Mouse (Mus musculus): ENCODE measurements around the gene BC030867. TPM values are rescaled to one million over a fixed set of nuclear protein-coding genes. Genes with fewer than 3 reads are reported as not detected.
A peak's percentile ranks its signal among the peaks of the same experiment; 100 is the strongest.

BC030867 gene
- polyA plus RNA-seq, 1 experiment = 31.8 TPM

GRCm38 (mm10) chr11:102217396-102217795 lies 31.3 kb upstream of the BC030867 start:
- H3K4me3 ChIP-seq (ENCODE audit: control insufficient read depth, low read depth, low read length) = peak overlapping the region; percentile 49
- no peaks in the 10 kb centered on the region for H3K27me3 ChIP-seq (ENCODE audit: control insufficient read depth, insufficient read depth, low read length)
- H3K36me3 ChIP-seq (ENCODE audit: control insufficient read depth, insufficient read depth, low read length) = no peaks in the 10 kb centered on the region
- peaks cover 23% of the 10 kb centered on the region for H3K4me1 ChIP-seq (ENCODE audit: control insufficient read depth, insufficient read depth, low read length)
- TF ChIP-seq CTCF (IDR thresholded peaks at IDR 0.05; ENCODE audit: control insufficient read depth, insufficient read depth, insufficient replicate concordance, low read depth, low read length) (no peak), POLR2A (IDR thresholded peaks at IDR 0.05; ENCODE audit: control insufficient read depth, low read depth, low read length) (no peak)
- no peak overlapping the region for H3K27ac ChIP-seq (ENCODE audit: control insufficient read depth, insufficient read depth, low read depth, low read length)

DNA sequence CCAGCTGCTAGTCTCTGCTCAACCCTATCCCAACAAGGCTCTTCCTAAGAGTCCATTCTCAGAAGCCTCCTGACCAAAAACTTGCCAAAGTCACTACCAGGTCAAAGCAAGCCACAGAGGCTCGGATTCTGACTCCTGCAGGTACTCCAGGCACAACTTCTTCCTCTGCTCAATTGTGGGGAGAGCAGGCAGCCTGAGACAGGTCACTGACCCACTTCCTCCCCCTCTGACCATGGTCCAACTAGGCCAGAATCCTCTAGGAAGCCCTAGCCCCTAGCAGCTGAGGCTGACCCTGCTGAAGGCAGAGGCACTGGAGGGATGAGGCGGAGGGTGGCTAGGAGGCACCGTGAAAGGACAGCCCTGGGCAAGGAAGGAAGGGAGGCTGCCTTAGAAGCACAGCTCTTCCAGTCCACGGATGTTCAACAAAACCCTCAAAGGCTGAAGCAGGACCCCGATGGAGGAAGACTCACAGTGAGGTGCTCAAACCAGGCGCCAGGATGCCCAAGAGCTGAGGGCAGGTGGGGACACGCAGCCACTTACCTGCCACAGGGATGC lies 30.7 kb upstream of the BC030867 start:
- H3K27ac ChIP-seq (ENCODE audit: control insufficient read depth, insufficient read depth, low read depth, low read length) = no peak overlapping the region
- H3K27me3 ChIP-seq (ENCODE audit: control insufficient read depth, insufficient read depth, low read length) = no peaks in the 10 kb centered on the region
- H3K36me3 ChIP-seq (ENCODE audit: control insufficient read depth, insufficient read depth, low read length) = no peaks in the 10 kb centered on the region
- H3K4me1 ChIP-seq (ENCODE audit: control insufficient read depth, insufficient read depth, low read length) = peaks cover 23% of the 10 kb centered on the region
- H3K4me3 ChIP-seq (ENCODE audit: control insufficient read depth, low read depth, low read length) = peak overlapping the region; percentile 47
- TF ChIP-seq CTCF (IDR thresholded peaks at IDR 0.05; ENCODE audit: control insufficient read depth, insufficient read depth, insufficient replicate concordance, low read depth, low read length) = no peak
- TF ChIP-seq POLR2A (IDR thresholded peaks at IDR 0.05; ENCODE audit: control insufficient read depth, low read depth, low read length) = no peak

DNA sequence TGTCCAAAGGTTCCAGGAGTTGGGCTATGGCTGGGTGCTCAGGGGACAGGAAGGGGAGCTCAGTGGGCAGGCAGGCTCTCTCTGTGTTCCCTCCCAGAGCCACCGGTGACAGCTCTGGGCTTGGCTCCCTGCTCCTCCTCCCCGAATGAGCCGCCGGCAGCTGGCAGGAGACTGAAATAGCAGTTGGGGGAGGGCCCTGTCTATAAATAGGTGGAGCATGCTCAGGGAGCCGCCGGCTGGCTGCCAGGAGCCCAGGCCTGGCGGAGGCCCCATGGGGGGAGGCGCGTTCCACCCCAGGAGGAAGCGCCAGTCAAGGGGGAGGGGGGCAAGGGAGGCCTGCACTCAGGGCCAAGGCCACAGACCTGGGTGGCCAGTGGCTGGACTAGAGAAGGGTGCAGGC lies 29.9 kb upstream of the BC030867 start:
- no peaks in the 10 kb centered on the region for H3K36me3 ChIP-seq (ENCODE audit: control insufficient read depth, insufficient read depth, low read length)
- no peaks in the 10 kb centered on the region for H3K27me3 ChIP-seq (ENCODE audit: control insufficient read depth, insufficient read depth, low read length)
- peak overlapping the region; percentile 7; the same call in 1 of the 2 replicates for H3K27ac ChIP-seq (ENCODE audit: control insufficient read depth, insufficient read depth, low read depth, low read length)
- peak overlapping the region; percentile 47 for H3K4me3 ChIP-seq (ENCODE audit: control insufficient read depth, low read depth, low read length)
- H3K4me1 ChIP-seq (ENCODE audit: control insufficient read depth, insufficient read depth, low read length) = peaks cover 23% of the 10 kb centered on the region
- TF ChIP-seq POLR2A (IDR thresholded peaks at IDR 0.05; ENCODE audit: control insufficient read depth, low read depth, low read length) = no peak
- no peak for TF ChIP-seq CTCF (IDR thresholded peaks at IDR 0.05; ENCODE audit: control insufficient read depth, insufficient read depth, insufficient replicate concordance, low read depth, low read length)

GRCm38 (mm10) chr11:102219247-102219993 lies 29.3 kb upstream of the BC030867 start:
- Histone ChIP-seq H3K27ac (ENCODE audit: control insufficient read depth, insufficient read depth, low read depth, low read length) (peak overlapping the region; percentile 14), H3K4me1 (ENCODE audit: control insufficient read depth, insufficient read depth, low read length) (peaks cover 22% of the 10 kb centered on the region), H3K27me3 (ENCODE audit: control insufficient read depth, insufficient read depth, low read length) (no peaks in the 10 kb centered on the region), H3K36me3 (ENCODE audit: control insufficient read depth, insufficient read depth, low read length) (no peaks in the 10 kb centered on the region), H3K4me3 (ENCODE audit: control insufficient read depth, low read depth, low read length) (no peak overlapping the region)
- TF ChIP-seq CTCF (IDR thresholded peaks at IDR 0.05; ENCODE audit: control insufficient read depth, insufficient read depth, insufficient replicate concordance, low read depth, low read length) = no peak
- no peak for TF ChIP-seq POLR2A (IDR thresholded peaks at IDR 0.05; ENCODE audit: control insufficient read depth, low read depth, low read length)

DNA sequence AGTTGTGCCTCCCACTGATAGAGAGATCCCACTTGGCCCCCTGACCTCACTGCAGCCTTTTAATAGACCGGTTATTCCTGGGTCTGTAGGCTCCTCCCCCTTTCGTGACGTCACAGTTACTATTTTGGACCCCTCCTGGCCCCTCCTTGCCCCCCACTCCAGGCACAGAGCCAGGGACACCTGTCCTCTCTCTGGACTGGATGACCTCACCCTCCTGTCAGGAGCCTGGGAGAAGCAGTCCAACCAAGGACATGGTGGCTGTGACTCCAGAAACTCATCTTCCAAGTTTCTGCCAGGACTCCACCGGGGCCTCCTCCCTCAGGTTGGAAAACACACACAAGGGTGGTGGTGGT lies 28.7 kb upstream of the BC030867 start:
- H3K36me3 ChIP-seq (ENCODE audit: control insufficient read depth, insufficient read depth, low read length) = no peaks in the 10 kb centered on the region
- TF ChIP-seq CTCF (IDR thresholded peaks at IDR 0.05; ENCODE audit: control insufficient read depth, insufficient read depth, insufficient replicate concordance, low read depth, low read length) (no peak), POLR2A (IDR thresholded peaks at IDR 0.05; ENCODE audit: control insufficient read depth, low read depth, low read length) (no peak)
- H3K27me3 ChIP-seq (ENCODE audit: control insufficient read depth, insufficient read depth, low read length) = no peaks in the 10 kb centered on the region
- H3K27ac ChIP-seq (ENCODE audit: control insufficient read depth, insufficient read depth, low read depth, low read length) = no peak overlapping the region
- peaks cover 17% of the 10 kb centered on the region for H3K4me1 ChIP-seq (ENCODE audit: control insufficient read depth, insufficient read depth, low read length)
- no peak overlapping the region for H3K4me3 ChIP-seq (ENCODE audit: control insufficient read depth, low read depth, low read length)

GRCm38 (mm10) chr11:102220451-102220850 lies 28.2 kb upstream of the BC030867 start:
- no peaks in the 10 kb centered on the region for H3K36me3 ChIP-seq (ENCODE audit: control insufficient read depth, insufficient read depth, low read length)

GRCm38 (mm10) chr11:102221243-102221953 lies 27.3 kb upstream of the BC030867 start:
- Histone ChIP-seq H3K27me3 (ENCODE audit: control insufficient read depth, insufficient read depth, low read length) (no peaks in the 10 kb centered on the region), H3K4me1 (ENCODE audit: control insufficient read depth, insufficient read depth, low read length) (peaks cover 15% of the 10 kb centered on the region), H3K36me3 (ENCODE audit: control insufficient read depth, insufficient read depth, low read length) (no peaks in the 10 kb centered on the region), H3K27ac (ENCODE audit: control insufficient read depth, insufficient read depth, low read depth, low read length) (no peak overlapping the region), H3K4me3 (ENCODE audit: control insufficient read depth, low read depth, low read length) (no peak overlapping the region)
- TF ChIP-seq POLR2A (IDR thresholded peaks at IDR 0.05; ENCODE audit: control insufficient read depth, low read depth, low read length) (no peak), CTCF (IDR thresholded peaks at IDR 0.05; ENCODE audit: control insufficient read depth, insufficient read depth, insufficient replicate concordance, low read depth, low read length) (no peak)

More at GRCm38 (mm10) chr11:102220451-102220850, 28.2 kb upstream of the BC030867 start:
- Histone ChIP-seq H3K27ac (ENCODE audit: control insufficient read depth, insufficient read depth, low read depth, low read length) (no peak overlapping the region), H3K4me1 (ENCODE audit: control insufficient read depth, insufficient read depth, low read length) (peaks cover 17% of the 10 kb centered on the region), H3K27me3 (ENCODE audit: control insufficient read depth, insufficient read depth, low read length) (no peaks in the 10 kb centered on the region), H3K4me3 (ENCODE audit: control insufficient read depth, low read depth, low read length) (no peak overlapping the region)
- TF ChIP-seq POLR2A (IDR thresholded peaks at IDR 0.05; ENCODE audit: control insufficient read depth, low read depth, low read length) = no peak
- no peak for TF ChIP-seq CTCF (IDR thresholded peaks at IDR 0.05; ENCODE audit: control insufficient read depth, insufficient read depth, insufficient replicate concordance, low read depth, low read length)

Measured in testis, adult 2 months (tissue).